Mouse (Mus musculus) kidney, adult 2 months (tissue): Measurements from ENCODE around the gene Osr1.

Experiments used
- CTCF ChIP-seq: fragments of 200-500 bp; conservative IDR thresholded peaks from 2 replicates; pipeline ENCODE4 v1.5.1; 2011; ENCODE audit warnings: low read depth, mild to moderate bottlenecking, control low read depth, low read length, moderate library complexity, mixed read lengths; ENCODE audit not compliant: insufficient read depth, insufficient read length
- POLR2A ChIP-seq: fragments of 200-500 bp; IDR thresholded peaks from one replicate; pipeline ENCODE4 v1.6.1; 2011; ENCODE audit warnings: low read depth, low read length, control low read depth

DNA sequence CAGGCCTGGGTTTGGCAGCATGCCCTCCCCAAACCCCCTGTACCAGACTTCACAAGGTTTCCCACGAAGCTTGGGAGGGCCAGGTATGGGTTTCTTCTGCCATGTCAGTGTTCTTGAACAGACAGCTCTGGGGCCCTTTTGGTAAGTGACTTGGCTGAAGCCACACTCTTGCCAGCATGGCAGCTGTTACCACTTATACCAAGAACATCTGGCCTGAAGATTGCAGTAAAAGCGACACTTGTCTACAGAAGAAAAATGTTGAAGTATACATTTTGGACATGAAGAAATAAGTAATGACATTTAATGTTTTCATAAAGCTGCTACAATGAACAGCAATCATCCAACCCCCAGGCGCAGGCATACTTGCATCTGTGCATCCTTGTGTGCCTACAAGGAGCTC lies 5.0 kb upstream of the Osr1 start:
- TF ChIP-seq CTCF = no peak
- TF ChIP-seq POLR2A = no peak
